Mouse (Mus musculus) layer of hippocampus, postnatal 14 days (tissue): ENCODE measurements around the gene Pid1. TPM values are rescaled to one million over a fixed set of nuclear protein-coding genes. Genes with fewer than 3 reads are reported as not detected.

Experiments
- DNase-seq, 2 experiments: peaks; one replicate each; pipeline ENCODE4 v3.0.0; 2021 to 2022; ENCODE audit warnings: low spot score in 2 of 2, mixed read lengths in 1 of 2
- long read RNA-seq, 2 experiments: library from polyadenylated mRNA; stranded (forward); transcript quantifications; one replicate each; pipeline ENCODE4 v2.0.0; 2021
- total RNA-seq, 2 experiments: library from RNA; stranded (reverse); gene quantifications; 2 replicates each; pipeline ENCODE4 v1.2.3; 2021

Pid1 gene
- total RNA-seq: 10 to 100 TPM; 33.7 to 35.8 TPM
- long read RNA-seq, experiment 1, transcript Pid1-201 (3 exons, 2,664 nt): major isoform, 46 of 50 reads
- long read RNA-seq, experiment 1, partial matches to known transcripts: 0 of 50 reads
- long read RNA-seq, experiment 1, other reads (novel, unspliced or antisense): 2 of 50 reads
- long read RNA-seq, experiment 2, transcript Pid1-201 (3 exons, 2,664 nt): major isoform, 56 of 65 reads
- long read RNA-seq, experiment 2, partial matches to known transcripts: 4 of 65 reads
- long read RNA-seq, experiment 2, other reads (novel, unspliced or antisense): 1 of 65 reads

- DNase-seq: no peak
These were observed at the start of gene Pid1 for GRCm38 (mm10) chr1:84363967-84364366. TSS of gene Pid1 (minus strand) at chr1:84364180.

GRCm38 (mm10) chr1:84409514-84409913 lies 45.5 kb upstream of the Pid1 start:
- DNase-seq: no peak

- no peak for DNase-seq
These were observed 44.9 kb upstream of the Pid1 start for GRCm38 (mm10) chr1:84408873-84409272.

GRCm38 (mm10) chr1:84406891-84407290 lies 42.9 kb upstream of the Pid1 start:
- no peak for DNase-seq

GRCm38 (mm10) chr1:84405551-84406290 lies 41.7 kb upstream of the Pid1 start:
- DNase-seq: no peak

GRCm38 (mm10) chr1:84404880-84405279 lies 40.9 kb upstream of the Pid1 start:
- no peak for DNase-seq

- DNase-seq: no peak
These were observed 38.2 kb upstream of the Pid1 start for GRCm38 (mm10) chr1:84402154-84402553.

- no peak for DNase-seq
These were observed 35.7 kb upstream of the Pid1 start for GRCm38 (mm10) chr1:84399671-84400070.

GRCm38 (mm10) chr1:84399118-84399517 lies 35.1 kb upstream of the Pid1 start:
- DNase-seq: no peak

- no peak for DNase-seq
These were observed 32.8 kb upstream of the Pid1 start for GRCm38 (mm10) chr1:84396787-84397186.

GRCm38 (mm10) chr1:84395928-84396327 lies 31.9 kb upstream of the Pid1 start:
- DNase-seq: no peak

- DNase-seq: no peak
These were observed 27.0 kb upstream of the Pid1 start for GRCm38 (mm10) chr1:84390961-84391360.

- DNase-seq: peak in 1 of 2 experiments; percentile 36
These were observed 23.6 kb upstream of the Pid1 start for GRCm38 (mm10) chr1:84387616-84388015.

- peak in 1 of 2 experiments; percentile 55 for DNase-seq
These were observed 22.6 kb upstream of the Pid1 start for GRCm38 (mm10) chr1:84386481-84387146.

GRCm38 (mm10) chr1:84382709-84383108 lies 18.7 kb upstream of the Pid1 start:
- no peak for DNase-seq

GRCm38 (mm10) chr1:84382064-84382463 lies 18.1 kb upstream of the Pid1 start:
- DNase-seq: no peak

- no peak for DNase-seq
These were observed 16.9 kb upstream of the Pid1 start for GRCm38 (mm10) chr1:84380895-84381294.

GRCm38 (mm10) chr1:84367733-84368132 lies 3.8 kb upstream of the Pid1 start:
- no peak for DNase-seq

- no peak for DNase-seq
These were observed 2.6 kb upstream of the Pid1 start for GRCm38 (mm10) chr1:84366553-84366952.

- DNase-seq: no peak
These were observed 1.0 kb downstream of the Pid1 start for GRCm38 (mm10) chr1:84362709-84363617.

GRCm38 (mm10) chr1:84362209-84362608 lies 1.8 kb downstream of the Pid1 start:
- no peak for DNase-seq
